Mouse (Mus musculus): ENCODE data around the gene Tom1l2. TPM values are rescaled to one million over a fixed set of nuclear protein-coding genes. Genes with fewer than 3 reads are reported as not detected.

The Tom1l2 gene
- total and polyA plus RNA-seq, 3 experiments = 4.8 to 10.4 (median 10.4) TPM

- no peak for TF ChIP-seq ZKSCAN1 (IDR thresholded peaks at IDR 0.05; ENCODE audit: borderline replicate concordance, low read depth, low read length)
- no peak for TF ChIP-seq CHD2 (IDR thresholded peaks at IDR 0.05; ENCODE audit: low read length)
- no peak for TF ChIP-seq SMC3 (IDR thresholded peaks at IDR 0.05; ENCODE audit: low read depth, low read length)
- peak; percentile 93 for TF ChIP-seq EP300 (IDR thresholded peaks at IDR 0.05; ENCODE audit: low read length)
- peak; percentile 73 for TF ChIP-seq HCFC1 (IDR thresholded peaks at IDR 0.05; ENCODE audit: low read depth, low read length)
Observed at GRCm38 (mm10) chr11:60346537-60346936, 6.2 kb downstream of the Tom1l2 start (continued).

GRCm38 (mm10) chr11:60345868-60346267 lies 6.8 kb downstream of the Tom1l2 start:
- DNase-seq (ENCODE audit: extremely low read depth) = no peak
- H3K4me1 ChIP-seq (ENCODE audit: control insufficient read depth in 1 of 2, insufficient read depth in 2 of 2) = peaks cover 0 to 23% of the 10 kb centered on the region in 2 experiments; a peak in 2 of 4 replicates
- H3K27ac ChIP-seq (ENCODE audit: insufficient read depth, low read depth) = no peak overlapping the region
- no peaks in the 10 kb centered on the region for H3K27me3 ChIP-seq (replicated peaks)
- H3K9me3 ChIP-seq (replicated peaks; ENCODE audit: low read length) = no peaks in the 10 kb centered on the region
- peak overlapping the region; percentile 47; the same call in 1 of the 2 replicates for H3K9ac ChIP-seq (ENCODE audit: insufficient read depth, low read depth)
- in situ Hi-C loops (cut with MboI; ENCODE audit: low pct_ligation_motif_present, low pct_unique_long_range_greater_than_20kb, low sequenced_read_pairs) (no loop called here), dilution Hi-C loops (cut with MboI; ENCODE audit: extremely low pct_ligation_motif_present, extremely low pct_unique_long_range_greater_than_20kb, low sequenced_read_pairs) (no loop called here)
- no peak for TF ChIP-seq ELF1 (IDR thresholded peaks at IDR 0.05; ENCODE audit: low read depth, low read length)
- no peak for TF ChIP-seq MEF2A (IDR thresholded peaks at IDR 0.05; ENCODE audit: borderline replicate concordance, low read depth, low read length)
- TF ChIP-seq RCOR1 (conservative IDR thresholded peaks at IDR 0.05; ENCODE audit: low read depth, low read length) = no peak
- TF ChIP-seq CHD1 (IDR thresholded peaks at IDR 0.05; ENCODE audit: low read depth, low read length) = peak; percentile 6; the same call in 1 of the 2 replicates
- no peak for TF ChIP-seq E2F4 (IDR thresholded peaks at IDR 0.05; ENCODE audit: insufficient replicate concordance, low read depth, low read length)
- no peak for TF ChIP-seq USF2 (conservative IDR thresholded peaks at IDR 0.05; ENCODE audit: low read depth, low read length)
- TF ChIP-seq ZMIZ1 (IDR thresholded peaks at IDR 0.05; ENCODE audit: low read depth, low read length) = no peak
- no peak for TF ChIP-seq NRF1 (IDR thresholded peaks at IDR 0.05; ENCODE audit: low read depth, low read length)
- peaks cover 0 to 9% of the 10 kb centered on the region in 2 experiments for H3K36me3 ChIP-seq (replicated peaks in 1 of 2; ENCODE audit: control insufficient read depth in 1 of 2, insufficient read depth in 1 of 2, low read length in 1 of 2)
- peak overlapping the region; percentile 51; the same call in 1 of the 2 replicates for H3K4me2 ChIP-seq (ENCODE audit: insufficient read depth, low read depth, poor library complexity, severe bottlenecking)
- no peak overlapping the region for H3K4me3 ChIP-seq (replicated peaks in 1 of 3; ENCODE audit: low read depth in 2 of 3, low read length in 2 of 3, poor library complexity in 1 of 3)
- H3K79me2 ChIP-seq (replicated peaks; ENCODE audit: control insufficient read depth, extremely low read depth, insufficient read depth, poor library complexity, severe bottlenecking) = peaks cover 8% of the 10 kb centered on the region; the same call in 1 of the 2 replicates

- Histone ChIP-seq H3K4me3 (replicated peaks in 1 of 3; ENCODE audit: low read depth in 2 of 3, low read length in 2 of 3, poor library complexity in 1 of 3) (no peak overlapping the region), H3K4me2 (ENCODE audit: insufficient read depth, low read depth, poor library complexity, severe bottlenecking) (no peak overlapping the region), H3K27me3 (replicated peaks) (no peaks in the 10 kb centered on the region), H3K36me3 (replicated peaks in 1 of 2; ENCODE audit: control insufficient read depth in 1 of 2, insufficient read depth in 1 of 2, low read length in 1 of 2) (peaks cover 0 to 13% of the 10 kb centered on the region in 2 experiments), H3K4me1 (ENCODE audit: control insufficient read depth in 1 of 2, insufficient read depth in 2 of 2) (peaks cover 3 to 16% of the 10 kb centered on the region in 2 experiments), H3K27ac (ENCODE audit: insufficient read depth, low read depth) (no peak overlapping the region), H3K9ac (ENCODE audit: insufficient read depth, low read depth) (no peak overlapping the region), H3K9me3 (replicated peaks; ENCODE audit: low read length) (no peaks in the 10 kb centered on the region), H3K79me2 (replicated peaks; ENCODE audit: control insufficient read depth, extremely low read depth, insufficient read depth, poor library complexity, severe bottlenecking) (no peaks in the 10 kb centered on the region)
- in situ Hi-C loops (cut with MboI; ENCODE audit: low pct_ligation_motif_present, low pct_unique_long_range_greater_than_20kb, low sequenced_read_pairs) (no loop called here), dilution Hi-C loops (cut with MboI; ENCODE audit: extremely low pct_ligation_motif_present, extremely low pct_unique_long_range_greater_than_20kb, low sequenced_read_pairs) (no loop called here)
- DNase-seq (ENCODE audit: extremely low read depth) = no peak
- TF ChIP-seq NELFE (IDR thresholded peaks at IDR 0.05; ENCODE audit: low read depth, low read length) (no peak), ZMIZ1 (IDR thresholded peaks at IDR 0.05; ENCODE audit: low read depth, low read length) (no peak), POLR2A (IDR thresholded peaks at IDR 0.05; ENCODE audit: low read depth, low read length) (no peak), E2F4 (IDR thresholded peaks at IDR 0.05; ENCODE audit: insufficient replicate concordance, low read depth, low read length) (no peak), RCOR1 (conservative IDR thresholded peaks at IDR 0.05; ENCODE audit: low read depth, low read length) (no peak), NRF1 (IDR thresholded peaks at IDR 0.05; ENCODE audit: low read depth, low read length) (no peak), BHLHE40 (IDR thresholded peaks at IDR 0.05; ENCODE audit: low read depth, low read length) (no peak)
Observed at GRCm38 (mm10) chr11:60339361-60339760, 13.3 kb downstream of the Tom1l2 start.
